Mouse (Mus musculus) brain, embryonic 14.5 days (tissue): Measurements from ENCODE around the gene Apip.

Source experiments
- CTCF ChIP-seq: fragments of 200-500 bp; IDR thresholded peaks from 2 replicates; pipeline ENCODE4 v1.5.1; 2012; ENCODE audit warnings: inconsistent platforms, mild to moderate bottlenecking, moderate library complexity, borderline replicate concordance; ENCODE audit not compliant: insufficient read depth, insufficient read length; ENCODE audit errors: extremely low read depth
- POLR2A ChIP-seq: fragments of 200-500 bp; IDR thresholded peaks from 2 replicates; pipeline ENCODE4 v1.6.1; 2012; ENCODE audit warnings: mild to moderate bottlenecking, inconsistent platforms, borderline replicate concordance; ENCODE audit not compliant: poor library complexity, insufficient read depth, insufficient read length, severe bottlenecking; ENCODE audit errors: extremely low read depth

GRCm38 (mm10) chr2:103037831-103038230 is 35.6 kb upstream of the Apip start:
- TF ChIP-seq CTCF (no peak), POLR2A (no peak)
